Mouse (Mus musculus): ENCODE measurements at regions not wholly inside any gene's neighbourhood (a gene's known extent, or its start where the extent isn't known, plus 50 kb on each side); places are given as distances from the start of the nearest gene placed in this dataset.

- TF ChIP-seq EP300 (optimal IDR thresholded peaks at IDR 0.05) (no peak), CTCF (IDR thresholded peaks at IDR 0.05; ENCODE audit: low read depth) (no peak)
Observed at GRCm38 (mm10) chr3:144098762-144099161, 106.3 kb downstream of the Lmo4 start.
